Mouse (Mus musculus) hindbrain, embryonic 15.5 days (tissue): ENCODE data around the gene E2f8. TPM values are rescaled to one million over a fixed set of nuclear protein-coding genes. Genes with fewer than 3 reads are reported as not detected.
A peak's percentile ranks its signal among the peaks of the same experiment; 100 is the strongest.

Source experiments
- ATAC-seq: fragments of 200-750 bp; cut with Nextera tagmentation; 2 replicates; pipeline ENCODE4 v1.8.0; 2017; ENCODE audit warnings: low read depth, moderate number of reproducible peaks, moderate TSS enrichment; ENCODE audit not compliant: low FRiP score
- H3K27ac ChIP-seq: fragments of 300-500 bp; sonication (generic); replicated peaks from 2 replicates; pipeline ENCODE4 v1.5.1; 2015; ENCODE audit warnings: mild to moderate bottlenecking, inconsistent platforms
- H3K27me3 ChIP-seq: fragments of 300-500 bp; sonication (generic); 2 replicates; pipeline ENCODE4 v1.6.1; 2015; ENCODE audit warnings: control low read depth, inconsistent platforms
- H3K36me3 ChIP-seq: fragments of 300-500 bp; sonication (generic); 2 replicates; pipeline ENCODE4 v1.6.1; 2015; ENCODE audit warnings: control low read depth, inconsistent platforms
- H3K4me1 ChIP-seq: fragments of 300-500 bp; sonication (generic); replicated peaks from 2 replicates; pipeline ENCODE4 v1.6.1; 2015; ENCODE audit warnings: control low read depth, inconsistent platforms
- H3K4me2 ChIP-seq: fragments of 300-500 bp; sonication (generic); 2 replicates; pipeline ENCODE4 v1.6.1; 2015; ENCODE audit warnings: moderate library complexity, mild to moderate bottlenecking, inconsistent platforms
- H3K4me3 ChIP-seq: fragments of 300-500 bp; sonication (generic); 2 replicates; pipeline ENCODE4 v1.5.1; 2015; ENCODE audit warnings: mild to moderate bottlenecking, inconsistent platforms
- H3K9ac ChIP-seq: fragments of 300-500 bp; sonication (generic); 2 replicates; pipeline ENCODE4 v1.6.1; 2015; ENCODE audit warnings: inconsistent platforms
- H3K9me3 ChIP-seq: fragments of 300-500 bp; sonication (generic); 2 replicates; pipeline ENCODE4 v1.6.1; 2016; ENCODE audit warnings: control low read depth, inconsistent platforms
- WGBS: fragments of 180-500 bp; shearing (Covaris S2); methylation state at CpG from one replicate; pipeline ENCODE4 v1.1.7; 2015; 5-methylcytosine and 5-hydroxymethylcytosine counted together
- polyA plus RNA-seq: library from polyadenylated mRNA; unstranded; fragments of >200 nt; fragmentation: Nextera tagmentation; extraction: Ambion mirVana; gene quantifications from 2 replicates; pipeline ENCODE4 v1.2.1, GENCODE M21; 2015

E2f8 gene
- polyA plus RNA-seq, 1 experiment from 2014 or later: 3.4 TPM

DNA sequence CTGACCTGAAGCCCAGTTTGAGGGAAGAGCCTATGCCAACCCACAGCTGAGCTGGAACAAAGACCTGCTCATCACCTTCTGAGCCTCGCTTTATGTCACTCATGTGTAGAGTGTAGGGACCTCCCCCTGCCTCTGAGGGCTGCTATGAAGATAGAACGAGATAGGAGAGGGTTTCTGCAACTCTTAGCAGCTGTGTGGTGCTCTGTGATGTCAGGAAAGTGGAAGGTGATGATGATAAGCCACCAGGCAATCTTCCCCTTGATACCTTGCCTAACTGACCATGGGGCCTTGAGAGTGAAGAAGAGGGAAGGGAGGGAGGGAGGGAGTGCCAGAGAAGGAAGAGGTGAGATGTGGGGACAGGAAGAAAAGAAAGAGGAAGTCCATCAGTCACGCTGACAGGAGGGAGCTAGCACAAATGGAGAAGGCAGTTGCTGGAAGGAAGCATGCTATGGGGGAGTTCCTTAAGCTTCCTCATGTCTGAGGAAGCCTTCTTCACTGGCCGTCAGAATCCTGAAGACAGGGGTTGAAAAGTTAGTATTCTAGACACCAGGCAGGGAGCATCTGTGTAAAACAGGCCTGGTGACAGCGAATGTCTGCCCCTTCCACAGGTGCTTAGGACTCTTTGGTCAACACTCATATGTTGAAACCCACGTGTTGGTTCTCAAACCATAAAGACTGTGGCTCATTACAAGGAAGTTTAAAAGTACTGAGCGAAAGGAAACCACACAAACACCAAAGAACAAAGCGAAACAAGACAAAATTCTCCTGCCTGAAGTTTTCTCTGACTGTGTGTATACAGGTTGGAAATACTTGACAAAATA is 27.3 kb upstream of the E2f8 start, which contains the start of gene Nav2:
Nav2 (plus strand) TSS at position 196 of the 821 bp plus-strand sequence.
- H3K9me3 ChIP-seq: no peaks in the 10 kb centered on the region
- peak within 1 kb of the TSS; percentile 22; the same call in 1 of the 2 replicates for H3K27ac ChIP-seq
- no peak within 1 kb of the TSS for H3K9ac ChIP-seq
- ATAC-seq: no peak
- no peaks in the 10 kb centered on the region for H3K36me3 ChIP-seq
- H3K4me1 ChIP-seq: peaks cover 12% of the 10 kb centered on the region
- H3K4me3 ChIP-seq: no peak within 1 kb of the TSS
- no peaks in the 10 kb centered on the region for H3K27me3 ChIP-seq
- 80% methylated on average over 8 of the region's 8 CpGs for WGBS
- no peak within 1 kb of the TSS for H3K4me2 ChIP-seq

DNA sequence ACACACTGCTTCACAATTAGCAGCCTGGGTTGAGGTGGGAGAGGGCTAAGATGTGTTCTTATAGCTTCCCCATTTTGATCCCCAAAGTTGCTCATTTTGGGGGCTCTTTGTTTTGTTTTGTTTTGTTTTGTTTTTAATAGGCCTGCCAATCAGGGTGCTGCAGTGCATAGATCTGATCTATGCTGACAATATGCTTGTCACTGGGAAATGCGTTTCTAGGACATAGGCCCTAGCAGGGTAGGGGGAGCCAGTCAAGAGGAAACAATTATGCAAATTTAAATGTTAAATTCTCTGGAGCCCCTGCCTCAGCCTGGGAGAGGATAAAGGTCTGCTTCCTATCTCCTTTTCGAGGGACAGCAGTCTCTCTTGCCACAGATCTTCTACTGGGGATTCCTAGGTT is 21.1 kb upstream of the E2f8 start:
- 13% methylated on average over 2 of the region's 2 CpGs for WGBS
- peaks cover 7% of the 10 kb centered on the region for H3K27me3 ChIP-seq
- H3K9ac ChIP-seq: no peak overlapping the region
- H3K27ac ChIP-seq: no peak overlapping the region
- H3K4me2 ChIP-seq: no peak overlapping the region
- peaks cover 24% of the 10 kb centered on the region for H3K4me1 ChIP-seq
- H3K9me3 ChIP-seq: no peaks in the 10 kb centered on the region
- no peak overlapping the region for H3K4me3 ChIP-seq
- no peak for ATAC-seq
- no peaks in the 10 kb centered on the region for H3K36me3 ChIP-seq

DNA sequence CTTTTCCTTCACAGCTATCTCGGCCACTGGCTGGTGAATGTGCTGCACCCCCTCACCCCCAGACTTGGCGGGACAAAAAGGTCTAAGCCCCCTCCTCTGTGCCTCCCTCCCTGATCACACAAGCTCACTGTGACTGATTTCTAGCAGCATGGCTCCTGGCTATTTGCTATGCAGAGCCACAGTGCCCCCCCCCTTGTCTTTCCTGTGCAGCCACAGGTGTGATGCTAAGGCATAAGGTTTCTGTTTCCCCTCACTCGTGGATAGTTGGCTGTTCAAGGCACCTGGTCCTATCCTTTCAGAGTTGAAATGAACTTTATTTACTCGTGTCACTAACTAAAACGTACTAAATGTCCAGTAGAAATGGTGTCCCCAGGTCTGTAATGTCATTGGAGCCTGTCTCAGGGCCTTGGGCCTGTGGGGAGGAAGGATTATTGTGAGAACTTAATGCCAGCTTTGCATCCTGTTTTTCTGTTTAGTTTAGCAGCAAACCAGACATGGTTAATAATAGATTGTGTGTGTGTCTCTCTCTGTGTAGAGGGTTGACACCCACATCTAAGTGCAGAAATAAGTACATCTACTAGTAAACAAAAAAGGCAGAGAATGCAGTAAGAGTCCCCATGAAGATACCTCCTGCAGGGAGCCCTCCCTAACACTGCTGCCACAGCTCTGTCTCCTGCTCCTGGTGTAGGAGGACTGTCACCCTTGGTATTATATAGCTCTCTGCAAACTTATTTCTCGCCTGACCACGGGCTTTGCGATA is 19.2 kb upstream of the E2f8 start:
- WGBS: 74% methylated on average over 8 of the region's 8 CpGs
- Histone ChIP-seq H3K9me3 (no peaks in the 10 kb centered on the region), H3K36me3 (no peaks in the 10 kb centered on the region), H3K27ac (no peak overlapping the region), H3K9ac (no peak overlapping the region), H3K27me3 (peaks cover 7% of the 10 kb centered on the region), H3K4me2 (no peak overlapping the region), H3K4me3 (no peak overlapping the region), H3K4me1 (peaks cover 31% of the 10 kb centered on the region)
- no peak for ATAC-seq

DNA sequence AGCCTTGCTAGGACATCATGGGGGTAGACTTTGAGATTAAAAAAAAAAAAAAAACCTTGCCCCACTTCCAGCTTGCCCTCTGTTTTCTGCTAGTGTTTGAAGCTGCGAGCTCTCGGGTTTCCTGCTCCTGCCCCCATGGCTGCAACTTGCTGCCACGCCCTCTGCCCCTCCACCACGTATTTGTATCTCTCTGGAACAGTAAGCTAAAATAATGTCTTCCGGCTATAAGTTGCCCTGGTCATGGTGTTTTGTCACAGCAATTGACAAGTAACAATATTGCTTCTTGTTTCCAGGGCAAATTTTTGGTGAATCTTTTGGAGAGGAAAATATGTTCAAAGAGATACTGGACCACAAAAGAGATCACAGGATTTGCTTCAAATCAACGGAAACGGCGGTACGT is 17.0 kb upstream of the E2f8 start:
- Histone ChIP-seq H3K9ac (no peak overlapping the region), H3K4me3 (no peak overlapping the region), H3K9me3 (no peaks in the 10 kb centered on the region), H3K27me3 (peaks cover 7% of the 10 kb centered on the region), H3K27ac (no peak overlapping the region), H3K4me1 (peaks cover 31% of the 10 kb centered on the region), H3K36me3 (no peaks in the 10 kb centered on the region), H3K4me2 (no peak overlapping the region)
- no peak for ATAC-seq
- WGBS: 63% methylated on average over 9 of the region's 9 CpGs

DNA sequence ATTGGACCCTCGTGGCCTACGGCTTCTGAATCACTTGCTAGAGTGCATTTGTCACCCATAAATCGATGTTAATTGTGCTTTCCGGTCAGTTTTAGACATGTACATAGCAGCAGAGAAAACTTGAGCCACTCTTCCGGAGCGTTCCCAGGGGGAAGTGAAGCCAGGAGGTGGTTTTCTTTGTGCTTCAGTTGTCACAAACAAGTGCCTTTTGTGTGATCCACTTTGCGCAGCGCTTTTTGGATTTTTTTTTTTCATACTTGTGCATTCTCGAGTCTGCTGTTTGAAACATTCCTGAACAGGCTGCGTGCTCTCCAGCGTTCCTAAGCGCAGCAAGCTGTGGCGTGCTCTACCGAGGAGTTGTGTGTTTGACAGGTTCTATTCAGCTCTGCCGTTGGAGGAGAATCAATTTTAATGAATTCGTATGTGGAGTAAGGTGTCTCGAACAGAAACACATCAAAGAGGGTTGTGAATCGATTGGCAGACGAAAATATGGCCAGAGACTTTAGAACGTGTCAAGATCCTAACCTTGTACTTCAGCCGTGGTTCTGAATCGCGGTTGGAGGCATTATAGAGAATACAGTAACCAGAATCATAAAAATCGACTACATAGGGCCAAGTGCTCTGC is 16.3 kb upstream of the E2f8 start:
- no peak for ATAC-seq
- no peak overlapping the region for H3K9ac ChIP-seq
- H3K4me2 ChIP-seq: peak overlapping the region; percentile 13; the same call in 1 of the 2 replicates
- H3K36me3 ChIP-seq: no peaks in the 10 kb centered on the region
- no peak overlapping the region for H3K27ac ChIP-seq
- no peaks in the 10 kb centered on the region for H3K9me3 ChIP-seq
- peaks cover 24% of the 10 kb centered on the region for H3K4me1 ChIP-seq
- peaks cover 7% of the 10 kb centered on the region for H3K27me3 ChIP-seq
- WGBS: 26% methylated on average over 24 of the region's 24 CpGs
- no peak overlapping the region for H3K4me3 ChIP-seq

DNA sequence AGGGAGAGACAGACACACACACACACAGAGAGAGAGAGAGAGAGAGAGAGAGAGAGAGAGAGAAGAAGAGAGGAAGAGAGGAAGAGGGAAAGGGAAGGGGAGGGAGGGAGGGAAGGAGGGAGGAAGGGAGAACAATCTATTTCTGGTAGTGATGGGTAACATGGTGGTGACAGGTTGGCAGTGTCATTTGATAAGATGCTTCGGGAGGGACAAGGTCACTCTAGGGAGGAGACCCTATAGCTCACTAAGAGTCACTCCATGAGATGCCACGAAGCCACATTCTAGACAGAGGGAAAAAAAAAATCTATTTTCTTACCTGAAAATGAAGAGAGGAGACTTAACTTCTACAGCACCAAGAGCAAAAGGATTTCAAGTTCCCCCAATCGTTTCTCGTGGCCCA is 14.7 kb upstream of the E2f8 start:
- Histone ChIP-seq H3K4me1 (peaks cover 21% of the 10 kb centered on the region), H3K9ac (no peak overlapping the region), H3K4me2 (no peak overlapping the region), H3K4me3 (no peak overlapping the region), H3K27ac (no peak overlapping the region), H3K27me3 (peaks cover 7% of the 10 kb centered on the region), H3K9me3 (no peaks in the 10 kb centered on the region), H3K36me3 (no peaks in the 10 kb centered on the region)
- 85% methylated on average over 4 of the region's 4 CpGs for WGBS
- no peak for ATAC-seq

DNA sequence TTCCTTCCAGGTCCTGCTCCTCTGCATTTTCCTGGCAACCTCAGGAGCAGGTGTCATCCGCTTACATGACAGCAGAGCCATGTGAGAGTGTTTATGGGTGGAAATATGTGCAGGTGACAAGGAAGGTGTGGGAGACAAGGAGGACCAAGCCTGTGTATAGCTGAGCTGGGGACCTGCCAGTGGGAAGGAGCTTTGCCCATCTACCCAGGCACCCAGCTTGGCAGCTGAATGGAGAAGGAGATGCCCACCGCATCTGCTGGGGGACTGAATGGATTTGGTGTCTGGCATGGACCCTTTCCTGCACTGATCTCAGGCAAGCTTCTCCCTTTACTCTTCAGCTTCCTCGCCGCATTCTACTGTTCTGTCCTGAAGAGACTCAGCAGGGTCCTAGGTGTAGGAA is 14.1 kb upstream of the E2f8 start:
- Histone ChIP-seq H3K4me1 (peaks cover 25% of the 10 kb centered on the region), H3K9me3 (no peaks in the 10 kb centered on the region), H3K27ac (no peak overlapping the region), H3K36me3 (no peaks in the 10 kb centered on the region), H3K4me2 (no peak overlapping the region), H3K4me3 (no peak overlapping the region), H3K27me3 (peaks cover 7% of the 10 kb centered on the region), H3K9ac (no peak overlapping the region)
- no peak for ATAC-seq
- WGBS: 78% methylated on average over 4 of the region's 4 CpGs

DNA sequence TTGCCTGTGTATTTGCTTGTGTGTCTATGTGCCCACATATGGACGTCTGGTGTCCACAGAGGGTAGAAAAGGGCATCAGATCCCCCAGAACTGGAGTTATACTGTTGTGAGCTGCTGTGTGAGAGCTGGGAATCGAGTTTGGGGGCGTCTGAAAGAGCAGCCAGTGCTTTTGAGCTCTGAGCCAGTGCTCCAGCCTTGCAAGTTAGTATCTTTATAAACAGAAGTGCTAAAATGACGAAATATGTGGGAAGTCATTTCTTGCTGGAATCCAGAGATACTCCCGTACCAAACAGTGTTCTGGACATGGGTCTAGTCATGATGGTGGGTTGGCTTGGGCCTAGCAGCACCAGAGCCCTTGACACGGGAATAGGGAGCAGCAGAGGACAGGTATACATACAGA is 13.4 kb upstream of the E2f8 start:
- Histone ChIP-seq H3K4me1 (peaks cover 25% of the 10 kb centered on the region), H3K9ac (no peak overlapping the region), H3K27me3 (peaks cover 5% of the 10 kb centered on the region), H3K9me3 (no peaks in the 10 kb centered on the region), H3K36me3 (no peaks in the 10 kb centered on the region), H3K27ac (no peak overlapping the region), H3K4me2 (no peak overlapping the region), H3K4me3 (no peak overlapping the region)
- WGBS: 81% methylated on average over 6 of the region's 6 CpGs
- no peak for ATAC-seq

DNA sequence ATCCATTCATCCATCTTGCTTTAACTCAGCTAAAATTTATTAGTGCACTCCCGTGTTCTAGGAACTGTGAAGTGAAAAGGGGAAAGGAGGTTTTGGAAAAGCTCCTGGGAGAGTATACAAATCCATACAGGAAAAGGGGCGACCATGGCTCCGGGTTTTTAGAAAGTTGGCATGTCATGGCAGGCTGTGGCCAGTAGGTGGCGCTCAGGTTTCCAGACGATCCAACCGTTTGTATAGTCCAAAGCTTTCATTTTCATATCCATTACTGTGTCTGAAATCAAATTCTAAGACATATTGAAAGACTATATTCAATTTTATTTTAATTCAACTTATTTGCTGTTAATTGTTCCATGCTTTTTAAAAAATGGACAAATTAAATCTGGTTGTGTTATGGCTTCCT is 12.8 kb upstream of the E2f8 start:
- WGBS: 3% methylated on average over 6 of the region's 6 CpGs
- H3K36me3 ChIP-seq: no peaks in the 10 kb centered on the region
- H3K27me3 ChIP-seq: peaks cover 2% of the 10 kb centered on the region
- no peaks in the 10 kb centered on the region for H3K9me3 ChIP-seq
- no peak overlapping the region for H3K27ac ChIP-seq
- no peak overlapping the region for H3K4me2 ChIP-seq
- ATAC-seq: no peak
- H3K9ac ChIP-seq: no peak overlapping the region
- H3K4me3 ChIP-seq: no peak overlapping the region
- H3K4me1 ChIP-seq: peaks cover 25% of the 10 kb centered on the region

DNA sequence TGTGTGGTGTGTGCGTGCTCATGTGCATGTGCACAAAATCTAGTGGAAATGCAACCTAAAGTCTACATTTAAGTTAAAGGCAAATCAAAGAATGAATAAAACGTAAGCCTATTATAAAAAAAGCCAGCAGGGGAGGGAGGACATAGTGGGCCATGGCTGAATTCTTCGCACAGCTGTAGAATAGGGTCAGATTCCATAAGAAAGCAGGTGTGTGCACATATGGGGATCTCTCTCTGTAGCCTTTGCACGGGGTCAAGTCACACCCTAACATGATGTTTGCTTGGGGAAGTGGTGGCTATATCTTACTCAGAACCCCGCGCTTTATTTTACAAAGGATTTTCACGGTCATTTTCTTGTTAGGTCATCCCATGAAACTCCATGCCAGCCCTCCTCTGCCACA is 11.7 kb upstream of the E2f8 start:
- H3K27me3 ChIP-seq: no peaks in the 10 kb centered on the region
- ATAC-seq: no peak
- no peak overlapping the region for H3K9ac ChIP-seq
- peaks cover 23% of the 10 kb centered on the region for H3K4me1 ChIP-seq
- no peaks in the 10 kb centered on the region for H3K9me3 ChIP-seq
- WGBS: 67% methylated on average over 7 of the region's 7 CpGs
- H3K4me3 ChIP-seq: no peak overlapping the region
- H3K4me2 ChIP-seq: no peak overlapping the region
- no peak overlapping the region for H3K27ac ChIP-seq
- no peaks in the 10 kb centered on the region for H3K36me3 ChIP-seq

DNA sequence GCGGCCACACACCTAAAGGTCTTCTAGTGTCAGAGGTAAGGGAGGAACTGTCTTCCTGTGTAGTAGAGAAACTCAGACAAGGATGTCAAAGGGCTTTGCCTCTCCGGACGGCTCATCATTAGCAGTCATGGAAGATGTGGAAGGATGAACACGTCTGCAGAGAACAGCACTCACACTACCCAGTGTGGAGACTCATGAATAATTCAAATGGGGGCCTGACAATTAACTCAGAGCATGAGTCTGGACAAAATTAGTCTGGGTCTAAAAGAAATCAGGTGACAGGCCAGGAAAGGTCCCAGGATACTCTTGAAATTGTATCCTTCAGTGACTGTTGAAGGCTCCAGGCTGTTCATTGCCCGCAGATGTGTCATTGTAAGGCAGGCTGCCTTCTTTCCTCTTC is 9.6 kb upstream of the E2f8 start:
- Histone ChIP-seq H3K27ac (no peak overlapping the region), H3K4me1 (peaks cover 10% of the 10 kb centered on the region), H3K27me3 (no peaks in the 10 kb centered on the region), H3K4me3 (no peak overlapping the region), H3K9me3 (no peaks in the 10 kb centered on the region), H3K9ac (no peak overlapping the region), H3K36me3 (no peaks in the 10 kb centered on the region), H3K4me2 (no peak overlapping the region)
- ATAC-seq: no peak
- WGBS: 36% methylated on average over 5 of the region's 5 CpGs

DNA sequence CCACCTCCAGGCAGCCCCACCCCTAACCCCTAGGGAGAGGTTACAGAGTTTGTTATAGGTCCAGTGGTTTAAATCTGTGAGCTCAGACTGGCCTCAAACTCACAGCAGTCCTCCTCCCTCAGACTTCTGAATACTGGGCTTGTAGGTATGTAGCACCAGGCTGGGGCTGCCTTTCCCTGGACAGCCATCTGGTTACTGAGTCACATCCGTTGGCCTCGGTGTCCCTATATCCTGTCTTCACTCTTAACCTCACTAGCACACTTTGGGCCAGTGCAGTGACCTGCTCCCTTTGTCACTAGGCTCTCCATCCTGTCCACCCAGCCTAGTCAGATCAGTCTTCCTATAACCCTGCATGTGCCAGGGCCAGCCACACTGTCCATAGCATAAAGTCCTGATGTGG is 7.4 kb upstream of the E2f8 start:
- Histone ChIP-seq H3K9me3 (no peaks in the 10 kb centered on the region), H3K4me3 (no peak overlapping the region), H3K27ac (no peak overlapping the region), H3K9ac (no peak overlapping the region), H3K4me1 (peaks cover 10% of the 10 kb centered on the region), H3K36me3 (no peaks in the 10 kb centered on the region), H3K27me3 (no peaks in the 10 kb centered on the region; the same call in 1 of the 2 replicates), H3K4me2 (no peak overlapping the region)
- 82% methylated on average over 2 of the region's 2 CpGs for WGBS
- no peak for ATAC-seq
